Mouse (Mus musculus): ENCODE results near the gene Dlg2. TPM values are rescaled to one million over a fixed set of nuclear protein-coding genes. Genes with fewer than 3 reads are reported as not detected.
A peak's percentile ranks its signal among the peaks of the same experiment; 100 is the strongest.

Gene Dlg2
- polyA plus RNA-seq, 1 experiment = 0.01 TPM

DNA sequence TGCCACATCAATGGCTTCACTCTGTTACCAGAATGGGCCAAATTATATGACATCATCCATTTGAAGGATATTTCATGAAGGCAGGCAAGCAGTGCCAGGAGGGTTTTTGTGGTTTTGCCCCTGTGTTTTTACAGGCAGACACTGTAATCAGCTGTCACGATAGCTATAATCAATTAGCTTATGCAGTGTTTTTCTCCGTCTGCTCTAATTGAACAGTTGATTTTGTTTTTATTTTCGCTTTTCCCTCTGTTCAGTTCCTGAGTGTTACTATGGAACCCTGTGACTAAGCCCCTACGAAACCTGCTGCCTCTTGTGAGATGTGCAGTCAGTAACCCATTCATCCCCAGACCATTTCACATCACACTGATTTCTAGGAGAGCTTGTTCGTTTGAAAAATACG is 1712.7 kb downstream of the Dlg2 start:
- TF ChIP-seq FOSL1 (IDR thresholded peaks at IDR 0.05; ENCODE audit: insufficient read depth, low read length, poor library complexity, severe bottlenecking) (no peak), MYOD1 (IDR thresholded peaks at IDR 0.05; ENCODE audit: control insufficient read depth, insufficient read length, low read depth) (peak; percentile 38)
- H3ac ChIP-seq (ENCODE audit: control insufficient read depth, insufficient read length, low read depth) = no peak overlapping the region

GRCm38 (mm10) chr7:92196004-92196403 is 1719.5 kb downstream of the Dlg2 start:
- no peaks in the 10 kb centered on the region for H3K79me3 ChIP-seq (ENCODE audit: low read depth)
- no peak overlapping the region for H3K4me3 ChIP-seq (ENCODE audit: insufficient read depth, poor library complexity, severe bottlenecking)
- no peaks in the 10 kb centered on the region for H3K36me3 ChIP-seq (ENCODE audit: control insufficient read depth, insufficient read depth)
- H3ac ChIP-seq (ENCODE audit: control insufficient read depth, insufficient read length, low read depth) = no peak overlapping the region
- TF ChIP-seq MYOG (IDR thresholded peaks at IDR 0.05; ENCODE audit: control insufficient read depth, extremely low read depth, insufficient read length) (no peak), MYOD1 (IDR thresholded peaks at IDR 0.05; ENCODE audit: control insufficient read depth, insufficient read length, low read depth) (peak; percentile 34)
- no peaks in the 10 kb centered on the region for H3K27me3 ChIP-seq (ENCODE audit: control insufficient read depth, insufficient read depth, insufficient read length)
- H3K79me2 ChIP-seq (ENCODE audit: control insufficient read depth, insufficient read depth) = no peaks in the 10 kb centered on the region

More for the DNA sequence above, 1712.7 kb downstream of the Dlg2 start:
- Histone ChIP-seq H3K79me3 (ENCODE audit: low read depth) (no peaks in the 10 kb centered on the region), H3K27me3 (ENCODE audit: control insufficient read depth, insufficient read depth, insufficient read length) (no peaks in the 10 kb centered on the region), H3K4me3 (ENCODE audit: insufficient read depth, poor library complexity, severe bottlenecking) (no peak overlapping the region), H3K36me3 (ENCODE audit: control insufficient read depth, insufficient read depth) (no peaks in the 10 kb centered on the region), H3K79me2 (ENCODE audit: control insufficient read depth, insufficient read depth) (no peaks in the 10 kb centered on the region)

GRCm38 (mm10) chr7:92197621-92198020 is 1721.1 kb downstream of the Dlg2 start:
- TF ChIP-seq MYOD1 (IDR thresholded peaks at IDR 0.05; ENCODE audit: control insufficient read depth, insufficient read length, low read depth) (no peak), USF1 (IDR thresholded peaks at IDR 0.05; ENCODE audit: low read depth) (no peak)
- no peaks in the 10 kb centered on the region for H3K79me3 ChIP-seq (ENCODE audit: low read depth)
- H3K36me3 ChIP-seq (ENCODE audit: control insufficient read depth, insufficient read depth) = no peaks in the 10 kb centered on the region
- H3K27me3 ChIP-seq (ENCODE audit: control insufficient read depth, insufficient read depth, insufficient read length) = no peaks in the 10 kb centered on the region
- H3K4me3 ChIP-seq (ENCODE audit: insufficient read depth, poor library complexity, severe bottlenecking) = no peak overlapping the region
- no peak overlapping the region for H3ac ChIP-seq (ENCODE audit: control insufficient read depth, insufficient read length, low read depth)
- no peaks in the 10 kb centered on the region for H3K79me2 ChIP-seq (ENCODE audit: control insufficient read depth, insufficient read depth)

DNA sequence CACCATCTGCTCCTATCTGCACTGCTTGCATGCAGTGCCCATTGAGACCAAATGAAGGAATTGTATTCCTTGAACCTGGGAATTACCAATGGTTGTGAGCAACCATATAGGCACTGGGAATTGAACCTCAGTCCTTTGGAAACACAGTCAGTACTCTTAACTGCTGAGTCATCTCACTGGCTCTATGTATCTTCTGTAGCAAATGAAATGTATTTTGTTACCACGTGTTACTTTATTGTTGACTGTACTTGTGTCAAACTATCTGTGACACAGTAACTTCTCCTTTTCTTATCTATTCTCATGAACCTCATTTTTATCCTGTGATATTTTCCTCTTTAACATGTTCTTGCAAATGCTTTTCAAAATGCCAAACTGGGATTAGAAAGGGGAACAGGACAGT is 1722.7 kb downstream of the Dlg2 start:
- Histone ChIP-seq H3K79me3 (ENCODE audit: low read depth) (no peaks in the 10 kb centered on the region), H3K4me3 (ENCODE audit: insufficient read depth, poor library complexity, severe bottlenecking) (no peak overlapping the region), H3K79me2 (ENCODE audit: control insufficient read depth, insufficient read depth) (no peaks in the 10 kb centered on the region), H3K27me3 (ENCODE audit: control insufficient read depth, insufficient read depth, insufficient read length) (no peaks in the 10 kb centered on the region), H3K36me3 (ENCODE audit: control insufficient read depth, insufficient read depth) (no peaks in the 10 kb centered on the region), H3ac (ENCODE audit: control insufficient read depth, insufficient read length, low read depth) (no peak overlapping the region)
- TF ChIP-seq MYOG (IDR thresholded peaks at IDR 0.05; ENCODE audit: control insufficient read depth, extremely low read depth, insufficient read length) = no peak
- TF ChIP-seq FOSL1 (IDR thresholded peaks at IDR 0.05; ENCODE audit: insufficient read depth, low read length, poor library complexity, severe bottlenecking) = no peak
- no peak for TF ChIP-seq CTCF (IDR thresholded peaks at IDR 0.05; ENCODE audit: control insufficient read depth, insufficient read depth, insufficient read length)
- no peak for TF ChIP-seq MAX (IDR thresholded peaks at IDR 0.05)
- TF ChIP-seq CEBPB (IDR thresholded peaks at IDR 0.05; ENCODE audit: low read depth) = no peak
- TF ChIP-seq MYOD1 (IDR thresholded peaks at IDR 0.05; ENCODE audit: control insufficient read depth, insufficient read length, low read depth) = no peak
- no peak for TF ChIP-seq USF1 (IDR thresholded peaks at IDR 0.05; ENCODE audit: low read depth)

GRCm38 (mm10) chr7:92210701-92211100 is 1734.2 kb downstream of the Dlg2 start:
- Histone ChIP-seq H3K79me2 (ENCODE audit: control insufficient read depth, insufficient read depth) (no peaks in the 10 kb centered on the region), H3K4me3 (ENCODE audit: insufficient read depth, poor library complexity, severe bottlenecking) (no peak overlapping the region), H3K36me3 (ENCODE audit: control insufficient read depth, insufficient read depth) (no peaks in the 10 kb centered on the region), H3K27me3 (ENCODE audit: control insufficient read depth, insufficient read depth, insufficient read length) (no peaks in the 10 kb centered on the region), H3K79me3 (ENCODE audit: low read depth) (no peaks in the 10 kb centered on the region), H3ac (ENCODE audit: control insufficient read depth, insufficient read length, low read depth) (no peak overlapping the region)
- TF ChIP-seq MYOD1 (IDR thresholded peaks at IDR 0.05; ENCODE audit: control insufficient read depth, insufficient read length, low read depth) = no peak
- no peak for TF ChIP-seq CTCF (IDR thresholded peaks at IDR 0.05; ENCODE audit: control insufficient read depth, insufficient read depth, insufficient read length)
- no peak for TF ChIP-seq CEBPB (IDR thresholded peaks at IDR 0.05; ENCODE audit: low read depth)
- TF ChIP-seq USF1 (IDR thresholded peaks at IDR 0.05; ENCODE audit: low read depth) = no peak
- no peak for TF ChIP-seq FOSL1 (IDR thresholded peaks at IDR 0.05; ENCODE audit: insufficient read depth, low read length, poor library complexity, severe bottlenecking)
- TF ChIP-seq MAX (IDR thresholded peaks at IDR 0.05) = no peak
- no peak for TF ChIP-seq MYOG (IDR thresholded peaks at IDR 0.05; ENCODE audit: control insufficient read depth, extremely low read depth, insufficient read length)

DNA sequence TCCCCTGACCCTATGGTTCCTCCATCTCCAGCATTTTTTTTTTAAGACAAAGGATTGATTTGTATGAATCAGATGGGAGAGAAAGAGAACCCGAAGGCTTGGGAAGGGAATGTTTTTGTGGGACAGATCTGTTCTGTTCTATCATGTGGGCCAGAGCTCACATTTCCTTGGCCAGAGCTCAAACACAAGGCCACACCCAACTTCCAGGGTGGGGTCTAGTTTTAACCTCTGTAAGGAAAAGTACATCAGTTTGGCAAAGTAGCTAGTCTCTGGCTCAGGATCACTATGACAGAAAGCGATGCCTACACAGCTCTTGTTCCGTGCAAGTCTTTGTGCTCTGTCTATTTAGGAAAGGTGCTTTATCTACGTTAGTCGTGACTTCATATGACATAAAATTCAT is 1737.3 kb downstream of the Dlg2 start:
- H3K27me3 ChIP-seq (ENCODE audit: control insufficient read depth, insufficient read depth, insufficient read length) = no peaks in the 10 kb centered on the region
- TF ChIP-seq MYOG (IDR thresholded peaks at IDR 0.05; ENCODE audit: control insufficient read depth, extremely low read depth, insufficient read length) (no peak), MYOD1 (IDR thresholded peaks at IDR 0.05; ENCODE audit: control insufficient read depth, insufficient read length, low read depth) (no peak)
- no peak overlapping the region for H3K4me3 ChIP-seq (ENCODE audit: insufficient read depth, poor library complexity, severe bottlenecking)
- H3K36me3 ChIP-seq (ENCODE audit: control insufficient read depth, insufficient read depth) = no peaks in the 10 kb centered on the region
- H3K79me3 ChIP-seq (ENCODE audit: low read depth) = no peaks in the 10 kb centered on the region
- H3K79me2 ChIP-seq (ENCODE audit: control insufficient read depth, insufficient read depth) = no peaks in the 10 kb centered on the region
- no peak overlapping the region for H3ac ChIP-seq (ENCODE audit: control insufficient read depth, insufficient read length, low read depth)

Measured in C2C12 (cell line).